Mouse (Mus musculus): ENCODE results near the gene Gm12185.
"Not testable (repeated sequence)": the region's sequence is repeated elsewhere in the genome, so short reads cannot be mapped to it uniquely, and the experiment has no call there.

Gm12185 gene

GRCm38 (mm10) chr11:48991740-48992520, at the start of gene Gm12185:
Gm12185 (minus strand) TSS chr11:48992226.
- DNase-seq (ENCODE audit: low spot score in 2 of 2), result not testable (repeated sequence)

GRCm38 (mm10) chr11:49012074-49012473, 20.0 kb upstream of the Gm12185 start:
- not testable (repeated sequence) for DNase-seq (ENCODE audit: low spot score in 2 of 2)

GRCm38 (mm10) chr11:49006785-49007184, 14.8 kb upstream of the Gm12185 start:
- DNase-seq (ENCODE audit: low spot score in 2 of 2), result not testable (repeated sequence)

DNA sequence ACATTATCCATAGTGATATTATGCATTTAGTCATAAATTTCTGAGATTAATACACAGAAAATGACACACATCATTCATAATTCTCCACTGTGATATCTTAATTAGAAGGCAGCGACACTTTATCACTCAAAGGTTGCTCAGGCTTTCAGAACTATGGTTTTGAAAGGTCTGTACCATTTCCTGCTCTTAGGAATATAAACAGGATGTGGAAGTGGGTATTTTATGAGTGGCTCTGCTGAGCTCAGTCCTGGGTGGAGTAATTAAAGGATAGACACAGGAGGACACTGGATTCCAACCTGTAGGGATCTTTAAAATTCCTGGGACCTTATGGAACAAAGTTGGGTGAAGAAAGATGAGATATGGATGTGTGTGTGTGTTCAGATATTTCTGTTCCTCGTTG, 14.3 kb upstream of the Gm12185 start:
- not testable (repeated sequence) for DNase-seq (ENCODE audit: low spot score in 2 of 2)

GRCm38 (mm10) chr11:49000411-49000810, 8.4 kb upstream of the Gm12185 start:
- DNase-seq (ENCODE audit: low spot score in 2 of 2), result not testable (repeated sequence)

DNA sequence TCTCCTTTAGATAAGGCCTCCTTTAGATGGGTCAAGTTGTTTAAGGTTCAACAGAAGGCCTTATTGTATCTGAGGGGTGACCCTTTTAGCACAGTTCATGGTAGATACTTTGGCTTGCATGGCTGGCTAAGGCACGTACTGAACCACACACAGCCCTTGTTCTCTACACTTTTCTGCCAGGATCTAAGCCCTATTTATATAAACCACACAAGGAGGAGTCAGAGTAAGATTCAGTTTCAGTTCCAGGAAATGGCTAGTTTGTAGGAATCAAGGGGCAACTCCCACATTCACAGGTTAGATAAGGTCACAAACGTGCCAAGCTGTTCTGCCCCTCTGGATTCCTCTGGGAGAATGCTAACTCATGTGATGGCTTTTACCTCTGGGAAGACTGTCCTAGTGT, 2.0 kb upstream of the Gm12185 start, which contains the start of gene Tgtp1:
Tgtp1 (minus strand) TSS at position 155 of the 400 bp plus-strand sequence.
- not testable (repeated sequence) for DNase-seq (ENCODE audit: low spot score in 2 of 2)

DNA sequence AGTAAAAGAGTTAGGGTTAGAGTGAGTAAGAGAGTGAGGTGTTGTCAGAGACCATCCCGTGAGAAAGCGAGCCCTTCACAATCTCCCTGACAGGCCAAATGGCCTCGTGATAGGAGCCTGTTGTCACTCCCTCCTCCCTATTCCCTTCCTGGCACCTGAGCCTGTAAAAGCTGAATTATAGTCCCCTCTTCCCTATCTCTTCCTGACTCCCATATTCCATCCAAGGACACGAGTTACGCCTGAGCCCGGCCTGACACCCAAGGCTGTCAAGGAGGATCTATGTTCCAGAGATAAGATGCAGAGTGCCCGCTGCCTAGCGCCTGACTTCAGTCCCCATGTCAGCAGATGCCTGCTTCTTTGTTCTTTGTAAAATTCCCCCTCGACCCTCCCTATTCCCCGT, 1.3 kb upstream of the Gm12185 start:
- not testable (repeated sequence) for DNase-seq (ENCODE audit: low spot score in 2 of 2)

GRCm38 (mm10) chr11:48989981-48990380, 2.0 kb downstream of the Gm12185 start:
- not testable (repeated sequence) for DNase-seq (ENCODE audit: low spot score in 2 of 2)

- DNase-seq (ENCODE audit: low spot score in 2 of 2), result not testable (repeated sequence)
Observed at GRCm38 (mm10) chr11:48988219-48988618, 3.8 kb downstream of the Gm12185 start.

GRCm38 (mm10) chr11:48982848-48983247, 9.2 kb downstream of the Gm12185 start:
- not testable (repeated sequence) for DNase-seq (ENCODE audit: low spot score in 2 of 2)

DNA sequence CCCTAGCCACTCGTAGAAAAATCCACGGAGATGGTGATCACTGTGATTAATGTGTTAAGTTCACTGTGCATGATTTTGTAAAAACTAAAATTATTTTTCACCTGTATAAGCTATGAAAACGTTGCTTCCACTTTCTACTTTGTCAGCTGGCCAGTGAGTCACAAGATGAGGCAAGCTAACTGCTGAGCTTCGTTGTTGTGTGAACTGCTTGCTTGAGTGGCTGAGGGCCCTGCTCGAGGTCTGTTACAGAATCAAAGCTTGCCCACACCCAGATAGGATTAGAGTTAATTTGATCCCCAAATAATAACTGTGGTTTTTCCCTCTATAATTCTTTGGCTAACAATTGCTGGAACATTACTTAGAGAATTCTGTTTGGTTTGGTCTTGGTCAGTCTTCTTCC, 12.0 kb downstream of the Gm12185 start:
- DNase-seq (ENCODE audit: low spot score in 2 of 2), result not testable (repeated sequence)

GRCm38 (mm10) chr11:48979251-48979650, 12.8 kb downstream of the Gm12185 start, which contains the start of gene 9930111J21Rik1:
9930111J21Rik1 (minus strand) TSS chr11:48979398.
- DNase-seq (ENCODE audit: low spot score in 2 of 2), result not testable (repeated sequence)

DNA sequence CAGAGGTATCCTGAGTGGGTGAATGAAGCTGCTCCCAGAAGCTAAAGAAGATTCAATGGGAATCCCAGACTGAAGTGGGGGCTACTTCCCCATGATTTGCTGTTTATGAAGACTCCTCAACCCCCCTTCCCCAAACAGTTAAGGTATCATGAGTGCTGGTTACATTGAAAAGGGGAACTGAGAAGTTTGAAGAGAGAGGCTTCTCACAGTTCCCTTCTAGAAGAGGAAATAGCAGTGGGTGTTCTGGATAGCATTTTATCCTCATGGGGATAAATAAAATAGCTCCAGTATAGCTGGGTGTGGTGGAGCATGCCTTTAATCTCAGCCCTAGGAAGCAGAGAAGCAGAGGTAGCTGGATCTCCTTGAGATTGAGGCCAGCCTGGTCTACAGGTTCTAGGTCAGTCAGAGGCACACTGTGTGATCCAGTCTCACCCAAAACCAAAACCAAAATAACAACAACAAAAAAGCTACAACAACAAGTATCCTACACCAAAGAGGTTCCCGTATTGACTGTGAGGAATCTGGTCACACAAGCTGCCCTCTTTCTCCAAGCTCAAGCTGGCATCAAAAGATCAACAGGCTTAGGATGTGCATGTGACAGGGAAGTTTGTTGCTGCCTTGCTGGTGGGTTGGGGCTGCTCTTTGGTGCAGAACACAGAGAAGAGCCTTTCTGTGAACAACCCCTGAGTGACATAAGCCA, 13.6 kb downstream of the Gm12185 start, which contains the start of gene Olfr56:
Olfr56 (plus strand) TSS at position 650 of the 700 bp plus-strand sequence.
- DNase-seq (ENCODE audit: low spot score in 2 of 2), result not testable (repeated sequence)

GRCm38 (mm10) chr11:48974686-48975085, 17.3 kb downstream of the Gm12185 start:
- DNase-seq (ENCODE audit: low spot score in 2 of 2), result not testable (repeated sequence)

GRCm38 (mm10) chr11:48946090-48946489, 45.9 kb downstream of the Gm12185 start, which contains the start of gene Psme2b:
Psme2b (minus strand) TSS chr11:48946190.
- DNase-seq (ENCODE audit: low spot score in 2 of 2), result not testable (repeated sequence)

- DNase-seq (ENCODE audit: low spot score in 2 of 2), result not testable (repeated sequence)
Observed at GRCm38 (mm10) chr11:48939286-48939685, 52.7 kb downstream of the Gm12185 start.

DNA sequence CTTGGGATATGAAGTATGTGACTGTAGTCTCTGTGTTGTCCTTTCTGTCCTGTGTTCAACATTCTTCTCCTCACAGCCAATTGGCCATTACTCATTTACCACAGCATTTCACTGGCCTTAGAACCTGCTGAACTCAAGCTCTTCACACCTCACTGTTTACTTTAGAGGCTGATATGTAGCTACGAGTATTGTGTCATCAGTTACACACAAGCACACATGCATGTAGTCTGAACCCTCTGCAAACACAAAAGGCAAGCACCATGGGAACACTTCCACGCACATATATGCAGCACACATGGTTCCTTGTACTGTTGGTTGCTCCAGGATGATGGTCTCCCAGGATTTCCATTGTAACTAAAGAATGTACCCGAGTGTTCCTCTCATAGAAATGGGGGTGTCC, 56.7 kb downstream of the Gm12185 start:
- not testable (repeated sequence) for DNase-seq (ENCODE audit: low spot score in 2 of 2)

GRCm38 (mm10) chr11:48933923-48934322, 58.1 kb downstream of the Gm12185 start:
- DNase-seq (ENCODE audit: low spot score in 2 of 2), result not testable (repeated sequence)

GRCm38 (mm10) chr11:48933422-48933821, 58.6 kb downstream of the Gm12185 start:
- not testable (repeated sequence) for DNase-seq (ENCODE audit: low spot score in 2 of 2)

DNA sequence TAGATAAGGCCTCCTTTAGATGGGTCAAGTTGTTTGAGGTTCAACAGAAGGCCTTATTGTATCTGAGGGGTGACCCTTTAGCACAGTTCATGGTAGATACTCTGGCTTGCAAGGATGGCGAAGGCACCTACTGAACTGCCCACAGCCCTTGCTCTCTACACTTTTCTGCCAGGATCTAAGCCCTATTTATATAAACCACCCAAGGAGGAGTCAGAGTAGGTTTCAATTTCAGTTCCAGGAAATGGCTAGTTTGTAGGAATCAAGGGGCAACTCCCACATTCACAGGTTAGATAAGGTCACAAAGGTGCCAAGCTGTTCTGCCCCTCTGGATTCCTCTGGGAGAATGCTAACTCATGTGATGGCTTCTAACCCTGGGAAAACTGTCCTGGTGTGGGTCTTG, 64.0 kb downstream of the Gm12185 start:
- DNase-seq (ENCODE audit: low spot score in 2 of 2), result not testable (repeated sequence)

GRCm38 (mm10) chr11:48926437-48926836, 65.6 kb downstream of the Gm12185 start:
- DNase-seq (ENCODE audit: low spot score in 2 of 2), result not testable (repeated sequence)

- not testable (repeated sequence) for DNase-seq (ENCODE audit: low spot score in 2 of 2)
Observed at GRCm38 (mm10) chr11:48923818-48924217, 68.2 kb downstream of the Gm12185 start.
